Mouse (Mus musculus) large intestine, adult 2 months (tissue): ENCODE measurements around the gene Mblac2. TPM values are rescaled to one million over a fixed set of nuclear protein-coding genes. Genes with fewer than 3 reads are reported as not detected.
A peak's percentile ranks its signal among the peaks of the same experiment; 100 is the strongest.
"Not testable (repeated sequence)": the region's sequence is repeated elsewhere in the genome, so short reads cannot be mapped to it uniquely, and the experiment has no call there.

Experiments used
- DNase-seq: peaks from one replicate; pipeline ENCODE4 v3.0.0-alpha.2; 2012; ENCODE audit warnings: low read depth, low spot score
- WGBS: fragments of 180-500 bp; shearing (Covaris S2); methylation state at CpG from one replicate; pipeline ENCODE4 v1.1.7; 2018; 5-methylcytosine and 5-hydroxymethylcytosine counted together
- polyA plus RNA-seq: library from polyadenylated mRNA; depleted of rRNA; stranded (reverse); fragments of >200 nt; gene quantifications from 2 replicates; pipeline ENCODE4 v1.2.3, GENCODE M21; 2012; rRNA removed

Gene Mblac2
- polyA plus RNA-seq = 0.64 and 1.5 TPM in 2 replicates

GRCm38 (mm10) chr13:81710775-81711545, at the start of gene Mblac2, which contains the start of gene Polr3g:
Gene Mblac2, plus strand, starts transcription at chr13:81711341.
Gene Polr3g, minus strand, starts transcription at chr13:81711013.
- DNase-seq = peak; percentile 61
- WGBS = under 1% methylated on average over 61 of the region's 61 CpGs

GRCm38 (mm10) chr13:81663566-81664330, 47.4 kb upstream of the Mblac2 start:
- DNase-seq = no peak

GRCm38 (mm10) chr13:81664331-81664698, 46.8 kb upstream of the Mblac2 start:
- no peak for DNase-seq
- 58% methylated on average over 5 of the region's 5 CpGs for WGBS

More at GRCm38 (mm10) chr13:81663566-81664330, 47.4 kb upstream of the Mblac2 start:
- 83% methylated on average over 12 of the region's 12 CpGs for WGBS

- 86% methylated on average over 5 of the region's 5 CpGs for WGBS
- DNase-seq = no peak
Observed at GRCm38 (mm10) chr13:81667713-81668112, 43.4 kb upstream of the Mblac2 start.

- WGBS = 67% methylated on average over 8 of the region's 8 CpGs
- no peak for DNase-seq
Observed at GRCm38 (mm10) chr13:81675333-81675732, 35.8 kb upstream of the Mblac2 start.

- 70% methylated on average over 3 of the region's 3 CpGs for WGBS
Observed at GRCm38 (mm10) chr13:81683107-81683506, 28.0 kb upstream of the Mblac2 start.

GRCm38 (mm10) chr13:81684258-81684657, 26.9 kb upstream of the Mblac2 start:
- no peak for DNase-seq
- 89% methylated on average over 5 of the region's 5 CpGs for WGBS

More at GRCm38 (mm10) chr13:81683107-81683506, 28.0 kb upstream of the Mblac2 start:
- DNase-seq = no peak

- WGBS = 65% methylated on average over 3 of the region's 3 CpGs
- DNase-seq = no peak
Observed at GRCm38 (mm10) chr13:81684884-81685283, 26.3 kb upstream of the Mblac2 start.

GRCm38 (mm10) chr13:81689587-81689986, 21.6 kb upstream of the Mblac2 start:
- DNase-seq = no peak
- WGBS = 90% methylated on average over 3 of the region's 3 CpGs

- DNase-seq = no peak
- WGBS = 84% methylated on average over 10 of the region's 10 CpGs
Observed at GRCm38 (mm10) chr13:81690477-81690876, 20.7 kb upstream of the Mblac2 start.

- no peak for DNase-seq
- WGBS = 76% methylated on average over 9 of the region's 9 CpGs
Observed at GRCm38 (mm10) chr13:81691606-81692005, 19.5 kb upstream of the Mblac2 start.

GRCm38 (mm10) chr13:81694446-81694845, 16.7 kb upstream of the Mblac2 start:
- WGBS = 92% methylated on average over 12 of the region's 12 CpGs
- DNase-seq = no peak

- no peak for DNase-seq
- WGBS = 86% methylated on average over 7 of the region's 7 CpGs
Observed at GRCm38 (mm10) chr13:81703148-81703547, 8.0 kb upstream of the Mblac2 start.

- DNase-seq = no peak
- WGBS = 83% methylated on average over 9 of the region's 9 CpGs
Observed at GRCm38 (mm10) chr13:81703621-81704020, 7.5 kb upstream of the Mblac2 start.

- DNase-seq = no peak
- 93% methylated on average over 5 of the region's 5 CpGs for WGBS
Observed at GRCm38 (mm10) chr13:81706311-81706710, 4.8 kb upstream of the Mblac2 start.

GRCm38 (mm10) chr13:81709805-81710204, 1.3 kb upstream of the Mblac2 start:
- WGBS = 29% methylated on average over 4 of the region's 4 CpGs
- no peak for DNase-seq

- DNase-seq = peak; percentile 10
- 2% methylated on average over 7 of the region's 7 CpGs for WGBS
Observed at GRCm38 (mm10) chr13:81710266-81710665, 875 bp upstream of the Mblac2 start.

GRCm38 (mm10) chr13:81711546-81712371, 618 bp downstream of the Mblac2 start:
- no peak for DNase-seq
- WGBS = 2% methylated on average over 42 of the region's 42 CpGs

- 89% methylated on average over 1 of the region's 1 CpGs for WGBS
- DNase-seq = no peak
Observed at GRCm38 (mm10) chr13:81713896-81714295, 2.8 kb downstream of the Mblac2 start.

GRCm38 (mm10) chr13:81728141-81728540, 17.0 kb downstream of the Mblac2 start:
- WGBS = 79% methylated on average over 12 of the region's 12 CpGs
- DNase-seq = not testable (repeated sequence)
